Mouse (Mus musculus): ENCODE measurements around the gene Rock2. TPM values are rescaled to one million over a fixed set of nuclear protein-coding genes. Genes with fewer than 3 reads are reported as not detected.
A peak's percentile ranks its signal among the peaks of the same experiment; 100 is the strongest.

Gene Rock2
- polyA plus RNA-seq, 1 experiment from 2014 or later: 20.9 TPM

GRCm38 (mm10) chr12:16860961-16861360 lies 33.7 kb upstream of the Rock2 start:
- no peaks in the 10 kb centered on the region for H3K9me3 ChIP-seq
- no peaks in the 10 kb centered on the region for H3K4me1 ChIP-seq
- H3K4me3 ChIP-seq: no peak overlapping the region
- no peak overlapping the region for H3K4me2 ChIP-seq
- no peak for ATAC-seq (ENCODE audit: borderline replicate concordance, extremely low read depth, low FRiP score, low TSS enrichment)
- H3K27me3 ChIP-seq: no peaks in the 10 kb centered on the region
- no peaks in the 10 kb centered on the region for H3K36me3 ChIP-seq
- WGBS: 57% methylated on average over 3 of the region's 3 CpGs
- no peak overlapping the region for H3K27ac ChIP-seq
- H3K9ac ChIP-seq: no peak overlapping the region

GRCm38 (mm10) chr12:16864477-16864876 lies 30.2 kb upstream of the Rock2 start:
- ATAC-seq (ENCODE audit: borderline replicate concordance, extremely low read depth, low FRiP score, low TSS enrichment): no peak
- Histone ChIP-seq H3K4me1 (peaks cover 32% of the 10 kb centered on the region), H3K4me3 (no peak overlapping the region), H3K27me3 (no peaks in the 10 kb centered on the region), H3K9ac (no peak overlapping the region), H3K36me3 (no peaks in the 10 kb centered on the region), H3K9me3 (no peaks in the 10 kb centered on the region), H3K27ac (no peak overlapping the region), H3K4me2 (no peak overlapping the region)
- WGBS: 72% methylated on average over 4 of the region's 4 CpGs

GRCm38 (mm10) chr12:16865871-16866270 lies 28.8 kb upstream of the Rock2 start:
- ATAC-seq (ENCODE audit: borderline replicate concordance, extremely low read depth, low FRiP score, low TSS enrichment): no peak
- Histone ChIP-seq H3K4me2 (no peak overlapping the region), H3K9ac (no peak overlapping the region), H3K4me1 (peaks cover 46% of the 10 kb centered on the region), H3K27me3 (no peaks in the 10 kb centered on the region), H3K4me3 (no peak overlapping the region), H3K9me3 (no peaks in the 10 kb centered on the region), H3K36me3 (no peaks in the 10 kb centered on the region), H3K27ac (0 out of 2 replicates have a peak overlapping the region, but pooled peaks have one; percentile 4)
- 30% methylated on average over 3 of the region's 3 CpGs for WGBS

- Histone ChIP-seq H3K4me2 (no peak overlapping the region), H3K36me3 (no peaks in the 10 kb centered on the region), H3K9me3 (no peaks in the 10 kb centered on the region), H3K4me3 (no peak overlapping the region), H3K27ac (0 out of 2 replicates have a peak overlapping the region, but pooled peaks have one; percentile 4), H3K27me3 (no peaks in the 10 kb centered on the region), H3K4me1 (peaks cover 50% of the 10 kb centered on the region), H3K9ac (no peak overlapping the region)
- 17% methylated on average over 3 of the region's 3 CpGs for WGBS
- ATAC-seq (ENCODE audit: borderline replicate concordance, extremely low read depth, low FRiP score, low TSS enrichment): no peak
Observed at GRCm38 (mm10) chr12:16866460-16866859, 28.2 kb upstream of the Rock2 start.

- Histone ChIP-seq H3K9ac (no peak overlapping the region), H3K36me3 (no peaks in the 10 kb centered on the region), H3K9me3 (no peaks in the 10 kb centered on the region), H3K27me3 (no peaks in the 10 kb centered on the region), H3K27ac (no peak overlapping the region), H3K4me1 (peaks cover 50% of the 10 kb centered on the region), H3K4me3 (no peak overlapping the region), H3K4me2 (no peak overlapping the region)
- ATAC-seq (ENCODE audit: borderline replicate concordance, extremely low read depth, low FRiP score, low TSS enrichment): no peak
- WGBS: 46% methylated on average over 7 of the region's 7 CpGs
Observed at GRCm38 (mm10) chr12:16867306-16867705, 27.4 kb upstream of the Rock2 start.

GRCm38 (mm10) chr12:16868618-16869017 lies 26.1 kb upstream of the Rock2 start:
- Histone ChIP-seq H3K4me3 (no peak overlapping the region), H3K4me1 (peaks cover 59% of the 10 kb centered on the region), H3K4me2 (no peak overlapping the region), H3K9ac (no peak overlapping the region), H3K27me3 (no peaks in the 10 kb centered on the region), H3K36me3 (no peaks in the 10 kb centered on the region), H3K9me3 (no peaks in the 10 kb centered on the region), H3K27ac (peak overlapping the region; percentile 98)
- ATAC-seq (ENCODE audit: borderline replicate concordance, extremely low read depth, low FRiP score, low TSS enrichment): no peak
- 72% methylated on average over 6 of the region's 6 CpGs for WGBS

GRCm38 (mm10) chr12:16869091-16869778 lies 25.5 kb upstream of the Rock2 start:
- Histone ChIP-seq H3K4me3 (no peak overlapping the region), H3K4me1 (peaks cover 65% of the 10 kb centered on the region), H3K9me3 (no peaks in the 10 kb centered on the region), H3K9ac (no peak overlapping the region), H3K4me2 (0 out of 2 replicates have a peak overlapping the region, but pooled peaks have one; percentile 27), H3K36me3 (no peaks in the 10 kb centered on the region), H3K27me3 (no peaks in the 10 kb centered on the region), H3K27ac (peak overlapping the region; percentile 98)
- ATAC-seq (ENCODE audit: borderline replicate concordance, extremely low read depth, low FRiP score, low TSS enrichment): no peak
- 42% methylated on average over 8 of the region's 8 CpGs for WGBS

GRCm38 (mm10) chr12:16869870-16870404 lies 24.8 kb upstream of the Rock2 start:
- H3K36me3 ChIP-seq: no peaks in the 10 kb centered on the region
- peak overlapping the region; percentile 27 for H3K4me2 ChIP-seq
- no peaks in the 10 kb centered on the region for H3K27me3 ChIP-seq
- no peak overlapping the region for H3K9ac ChIP-seq
- H3K4me3 ChIP-seq: no peak overlapping the region
- peak overlapping the region; percentile 98 for H3K27ac ChIP-seq
- H3K4me1 ChIP-seq: peaks cover 72% of the 10 kb centered on the region
- WGBS: 26% methylated on average over 9 of the region's 9 CpGs
- H3K9me3 ChIP-seq: no peaks in the 10 kb centered on the region
- peak; percentile 43; the same call in 1 of the 2 replicates for ATAC-seq (ENCODE audit: borderline replicate concordance, extremely low read depth, low FRiP score, low TSS enrichment)

- Histone ChIP-seq H3K27ac (peak overlapping the region; percentile 98), H3K4me2 (peak overlapping the region; percentile 27), H3K9ac (no peak overlapping the region), H3K4me3 (no peak overlapping the region), H3K27me3 (no peaks in the 10 kb centered on the region), H3K4me1 (peaks cover 78% of the 10 kb centered on the region), H3K36me3 (no peaks in the 10 kb centered on the region), H3K9me3 (no peaks in the 10 kb centered on the region)
- WGBS: 20% methylated on average over 8 of the region's 8 CpGs
- ATAC-seq (ENCODE audit: borderline replicate concordance, extremely low read depth, low FRiP score, low TSS enrichment): peak; percentile 78
Observed at GRCm38 (mm10) chr12:16870405-16871068, 24.2 kb upstream of the Rock2 start.

GRCm38 (mm10) chr12:16872006-16872405 lies 22.7 kb upstream of the Rock2 start:
- Histone ChIP-seq H3K36me3 (no peaks in the 10 kb centered on the region), H3K4me2 (no peak overlapping the region), H3K4me1 (peaks cover 83% of the 10 kb centered on the region), H3K9me3 (no peaks in the 10 kb centered on the region), H3K4me3 (no peak overlapping the region), H3K27ac (no peak overlapping the region), H3K27me3 (no peaks in the 10 kb centered on the region), H3K9ac (no peak overlapping the region)
- 79% methylated on average over 1 of the region's 1 CpGs for WGBS
- ATAC-seq (ENCODE audit: borderline replicate concordance, extremely low read depth, low FRiP score, low TSS enrichment): no peak

- Histone ChIP-seq H3K9me3 (no peaks in the 10 kb centered on the region), H3K27ac (peak overlapping the region; percentile 54), H3K4me2 (no peak overlapping the region), H3K27me3 (no peaks in the 10 kb centered on the region), H3K36me3 (no peaks in the 10 kb centered on the region), H3K4me1 (peaks cover 85% of the 10 kb centered on the region), H3K4me3 (no peak overlapping the region), H3K9ac (no peak overlapping the region)
- WGBS: 41% methylated on average over 7 of the region's 7 CpGs
- no peak for ATAC-seq (ENCODE audit: borderline replicate concordance, extremely low read depth, low FRiP score, low TSS enrichment)
Observed at GRCm38 (mm10) chr12:16872926-16873464, 21.7 kb upstream of the Rock2 start.

GRCm38 (mm10) chr12:16873549-16873948 lies 21.1 kb upstream of the Rock2 start:
- no peaks in the 10 kb centered on the region for H3K36me3 ChIP-seq
- no peaks in the 10 kb centered on the region for H3K9me3 ChIP-seq
- 54% methylated on average over 7 of the region's 7 CpGs for WGBS
- H3K4me3 ChIP-seq: no peak overlapping the region
- H3K4me1 ChIP-seq: peaks cover 85% of the 10 kb centered on the region
- H3K27me3 ChIP-seq: no peaks in the 10 kb centered on the region
- H3K27ac ChIP-seq: peak overlapping the region; percentile 54
- no peak for ATAC-seq (ENCODE audit: borderline replicate concordance, extremely low read depth, low FRiP score, low TSS enrichment)
- no peak overlapping the region for H3K9ac ChIP-seq
- no peak overlapping the region for H3K4me2 ChIP-seq

All from lung, embryonic 15.5 days (tissue).